Mouse (Mus musculus): ENCODE data around the gene Thra.

DNA sequence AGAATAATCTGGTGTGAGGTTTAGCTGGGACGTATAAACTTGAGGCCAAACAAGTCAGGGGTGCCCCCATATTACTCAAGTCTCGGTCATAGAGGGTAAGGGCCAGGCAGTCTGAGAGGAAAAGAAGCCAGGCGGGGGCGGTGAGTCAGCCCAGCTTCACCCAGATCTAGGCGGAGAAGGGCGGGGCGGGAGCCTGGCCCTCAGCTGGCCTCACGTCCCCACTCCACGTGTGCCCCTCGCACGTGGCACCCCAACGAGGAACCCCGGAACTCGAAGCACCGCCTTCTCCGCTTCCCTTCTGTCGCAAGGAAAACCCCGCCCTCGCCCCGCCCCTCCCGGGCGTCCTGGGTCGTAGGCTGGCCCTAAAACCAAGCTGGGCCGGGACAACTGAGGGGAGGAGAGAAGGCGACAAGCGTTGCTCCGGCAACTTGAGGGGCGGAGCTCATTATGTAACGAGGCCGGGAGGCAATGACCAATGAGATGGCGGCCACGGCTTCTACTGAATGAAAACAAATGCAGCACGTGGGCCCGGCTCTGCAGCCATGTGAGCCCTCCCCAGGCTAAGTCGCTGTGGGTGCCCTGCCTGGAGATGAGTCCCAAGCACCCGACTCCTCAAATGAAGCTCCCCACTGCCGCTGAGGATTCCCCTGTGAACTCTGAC is 33.3 kb downstream of the Thra start:
- TF ChIP-seq MYOD1 (IDR thresholded peaks at IDR 0.05; ENCODE audit: control insufficient read depth, insufficient read length, low read depth) (no peak), CTCF (IDR thresholded peaks at IDR 0.05; ENCODE audit: control insufficient read depth, insufficient read depth, insufficient read length) (no peak)
